Mouse (Mus musculus) forebrain, postnatal 0 days (tissue): ENCODE data around the gene Manba. TPM values are rescaled to one million over a fixed set of nuclear protein-coding genes. Genes with fewer than 3 reads are reported as not detected.

ENCODE experiments used
- ATAC-seq: fragments of 200-750 bp; cut with Nextera tagmentation; 2 replicates; pipeline ENCODE4 v1.8.0; 2017; ENCODE audit warnings: mild to moderate bottlenecking, moderate library complexity
- DNase-seq: peaks from one replicate; pipeline ENCODE4 v3.0.0-alpha.2; 2015
- H3K27ac ChIP-seq: fragments of 300-500 bp; sonication (generic); 2 replicates; pipeline ENCODE4 v1.5.1; 2014; ENCODE audit warnings: low read depth, mild to moderate bottlenecking, antibody characterized with exemption, low read length, moderate library complexity, mixed read lengths
- H3K27me3 ChIP-seq: fragments of 300-500 bp; sonication (generic); 2 replicates; pipeline ENCODE4 v1.6.1; 2014; ENCODE audit warnings: mild to moderate bottlenecking, low read length, mixed read lengths; ENCODE audit not compliant: insufficient read depth
- H3K36me3 ChIP-seq: fragments of 300-500 bp; sonication (generic); 2 replicates; pipeline ENCODE4 v1.6.1; 2014; ENCODE audit warnings: mild to moderate bottlenecking, moderate library complexity; ENCODE audit not compliant: insufficient read depth
- H3K4me1 ChIP-seq: fragments of 300-500 bp; sonication (generic); 2 replicates; pipeline ENCODE4 v1.6.1; 2014; ENCODE audit warnings: antibody characterized with exemption; ENCODE audit not compliant: insufficient read depth
- H3K4me2 ChIP-seq: fragments of 300-500 bp; sonication (generic); 2 replicates; pipeline ENCODE4 v1.6.1; 2014; ENCODE audit warnings: low read depth, mild to moderate bottlenecking, moderate library complexity
- H3K4me3 ChIP-seq: fragments of 300-500 bp; sonication (generic); 2 replicates; pipeline ENCODE4 v1.5.1; 2014; ENCODE audit warnings: low read depth, low read length, mixed read lengths
- H3K9ac ChIP-seq: fragments of 300-500 bp; sonication (generic); 2 replicates; pipeline ENCODE4 v1.6.1; 2014; ENCODE audit warnings: mild to moderate bottlenecking
- H3K9me3 ChIP-seq: fragments of 300-500 bp; sonication (generic); 2 replicates; pipeline ENCODE4 v1.6.1; 2016; ENCODE audit warnings: low read length
- CTCF ChIP-seq: sonication (generic); IDR thresholded peaks from 2 replicates; pipeline ENCODE4 v1.5.1; 2016; ENCODE audit warnings: antibody characterized with exemption, control low read depth, low read depth
- WGBS: fragments of 180-500 bp; shearing (Covaris S2); extraction: QIAGEN DNeasy Blood & Tissue Kit; methylation state at CpG from one replicate; pipeline ENCODE4 v1.1.7; 2014; 5-methylcytosine and 5-hydroxymethylcytosine counted together
- polyA plus RNA-seq: library from polyadenylated mRNA; unstranded; fragments of >200 nt; fragmentation: Nextera tagmentation; extraction: Ambion mirVana; gene quantifications from 2 replicates; pipeline ENCODE4 v1.2.1, GENCODE M21; 2015
- total RNA-seq: library from RNA; depleted of rRNA; stranded (reverse); fragments of >200 nt; gene quantifications from 2 replicates; pipeline ENCODE4 v1.2.3, GENCODE M21; 2014

Gene Manba
- total and polyA plus RNA-seq, 2 experiments from 2014 or later = 4.7 to 7.2 TPM

DNA sequence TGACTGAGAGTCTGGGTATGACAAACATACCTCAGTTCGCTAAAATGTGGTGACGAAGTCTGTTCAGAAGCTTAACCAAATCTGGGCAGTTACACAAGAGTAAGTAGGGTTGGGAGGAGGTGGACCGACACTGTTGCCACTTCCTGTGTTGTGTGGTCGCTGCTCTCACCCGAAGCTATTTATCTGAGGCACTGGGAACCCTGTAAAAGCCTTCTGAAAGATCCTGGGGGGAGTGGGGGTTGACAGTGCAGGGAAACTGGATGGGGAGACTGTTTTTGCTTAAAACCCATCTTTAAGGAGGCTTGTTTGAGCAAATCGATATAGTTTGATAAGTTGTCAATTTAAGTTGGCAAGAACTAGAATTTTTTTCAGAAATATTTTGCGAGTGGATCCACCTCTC is 45.2 kb upstream of the Manba start:
- Histone ChIP-seq H3K4me2 (peak overlapping the region; percentile 83), H3K9me3 (no peaks in the 10 kb centered on the region), H3K4me1 (peaks cover 5% of the 10 kb centered on the region), H3K27ac (no peak overlapping the region), H3K27me3 (no peaks in the 10 kb centered on the region), H3K9ac (peak overlapping the region; percentile 89), H3K4me3 (peak overlapping the region; percentile 98), H3K36me3 (no peaks in the 10 kb centered on the region)
- ATAC-seq = no peak
- WGBS = 15% methylated on average over 7 of the region's 7 CpGs
- TF ChIP-seq CTCF = no peak
- DNase-seq = peak; percentile 35

DNA sequence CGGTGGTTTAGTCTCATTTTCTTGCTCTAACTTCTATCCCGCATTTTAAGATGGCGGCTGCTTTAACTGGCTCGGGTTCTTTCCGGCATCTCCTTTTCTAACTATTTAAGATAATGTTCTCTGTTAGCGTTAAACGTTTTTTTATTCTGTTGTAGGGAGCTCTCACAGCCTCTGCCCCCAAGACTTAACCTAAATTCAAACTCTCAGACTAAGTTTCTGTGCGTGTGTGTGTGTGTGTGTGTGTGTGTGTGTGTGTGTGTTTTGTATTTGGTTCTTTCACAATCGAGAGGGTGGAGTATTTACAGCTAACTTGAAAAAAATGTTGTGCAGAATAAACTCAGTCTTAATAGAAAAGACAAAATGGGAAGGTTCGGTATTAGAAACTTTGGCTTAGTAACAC is 44.8 kb upstream of the Manba start:
- H3K36me3 ChIP-seq = no peaks in the 10 kb centered on the region
- H3K9ac ChIP-seq = peak overlapping the region; percentile 89; the same call in 1 of the 2 replicates
- 24% methylated on average over 10 of the region's 10 CpGs for WGBS
- no peak overlapping the region for H3K27ac ChIP-seq
- peaks cover 5% of the 10 kb centered on the region for H3K4me1 ChIP-seq
- no peak for TF ChIP-seq CTCF
- ATAC-seq (no peak), DNase-seq (no peak)
- H3K4me2 ChIP-seq = peak overlapping the region; percentile 83
- no peaks in the 10 kb centered on the region for H3K9me3 ChIP-seq
- peak overlapping the region; percentile 98 for H3K4me3 ChIP-seq
- no peaks in the 10 kb centered on the region for H3K27me3 ChIP-seq

DNA sequence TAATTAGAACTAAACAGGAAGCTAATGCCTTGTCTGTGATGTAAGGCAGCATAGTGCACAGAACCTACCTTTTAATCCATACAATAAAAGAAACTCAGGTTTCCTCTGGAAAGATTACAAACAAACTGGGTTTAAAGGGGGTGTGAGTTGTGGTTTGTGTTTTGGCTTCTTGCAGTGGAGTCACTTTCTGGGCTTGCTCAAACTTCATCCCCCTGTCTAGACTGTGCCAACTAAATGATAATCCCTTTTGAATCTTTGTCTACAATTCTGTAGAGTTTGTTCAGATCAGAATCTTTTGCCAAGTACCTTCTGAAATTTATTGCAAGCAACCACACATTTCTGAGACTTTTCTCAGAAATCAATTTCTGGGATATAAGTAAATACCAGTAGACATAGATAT is 40.5 kb upstream of the Manba start:
- Histone ChIP-seq H3K4me2 (no peak overlapping the region), H3K4me1 (peaks cover 5% of the 10 kb centered on the region), H3K4me3 (no peak overlapping the region), H3K36me3 (no peaks in the 10 kb centered on the region), H3K9ac (no peak overlapping the region), H3K27me3 (no peaks in the 10 kb centered on the region), H3K27ac (no peak overlapping the region), H3K9me3 (no peaks in the 10 kb centered on the region)
- no peak for ATAC-seq
- TF ChIP-seq CTCF = no peak
- DNase-seq = no peak

DNA sequence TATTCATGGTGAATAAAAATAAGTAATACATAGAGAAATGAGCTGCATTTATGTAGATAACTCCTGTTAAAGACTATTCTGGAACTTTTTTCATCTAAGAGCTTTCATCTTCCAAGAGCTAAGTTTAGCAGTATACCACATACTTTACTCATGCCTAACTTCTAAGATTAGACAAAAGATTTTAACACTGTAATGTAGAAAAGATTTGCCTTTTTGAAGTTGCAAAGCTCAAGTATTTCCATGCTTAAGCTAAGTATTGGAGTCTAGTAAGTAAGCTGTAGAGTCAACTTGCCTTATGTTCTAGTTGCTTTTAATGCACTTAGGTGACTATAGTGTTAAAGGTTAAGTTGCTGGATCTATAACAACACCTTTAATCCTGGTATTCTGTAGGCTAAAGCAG is 26.4 kb upstream of the Manba start:
- Histone ChIP-seq H3K4me3 (no peak overlapping the region), H3K9me3 (no peaks in the 10 kb centered on the region), H3K36me3 (peaks cover 14% of the 10 kb centered on the region), H3K4me1 (no peaks in the 10 kb centered on the region), H3K9ac (no peak overlapping the region), H3K4me2 (no peak overlapping the region), H3K27ac (no peak overlapping the region), H3K27me3 (no peaks in the 10 kb centered on the region)
- no peak for TF ChIP-seq CTCF
- DNase-seq (no peak), ATAC-seq (no peak)

DNA sequence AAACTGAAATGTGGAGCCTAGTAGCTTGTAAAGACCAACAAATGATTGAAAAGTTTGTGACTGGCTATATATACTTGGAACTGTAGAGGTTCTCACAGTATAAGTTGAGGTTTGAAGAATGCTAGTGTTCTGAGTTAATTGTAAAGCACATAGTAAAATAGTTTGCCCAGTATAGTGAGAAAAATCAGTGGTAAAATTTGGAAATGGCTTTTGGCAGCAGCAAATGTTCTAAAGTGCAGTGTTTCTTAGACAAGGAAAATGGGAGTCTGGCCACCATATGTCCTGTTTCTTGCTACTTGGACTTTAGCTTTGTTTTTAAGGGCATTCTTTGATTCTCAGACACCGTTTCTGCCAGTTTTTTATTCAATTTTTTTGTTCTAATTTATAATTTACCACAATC is 17.0 kb upstream of the Manba start:
- no peaks in the 10 kb centered on the region for H3K9me3 ChIP-seq
- no peak overlapping the region for H3K9ac ChIP-seq
- no peak overlapping the region for H3K4me2 ChIP-seq
- TF ChIP-seq CTCF = no peak
- H3K27ac ChIP-seq = no peak overlapping the region
- DNase-seq = no peak
- no peak for ATAC-seq
- 74% methylated on average over 1 of the region's 1 CpGs for WGBS
- H3K27me3 ChIP-seq = no peaks in the 10 kb centered on the region
- H3K36me3 ChIP-seq = peaks cover 11% of the 10 kb centered on the region
- no peaks in the 10 kb centered on the region for H3K4me1 ChIP-seq
- H3K4me3 ChIP-seq = no peak overlapping the region

DNA sequence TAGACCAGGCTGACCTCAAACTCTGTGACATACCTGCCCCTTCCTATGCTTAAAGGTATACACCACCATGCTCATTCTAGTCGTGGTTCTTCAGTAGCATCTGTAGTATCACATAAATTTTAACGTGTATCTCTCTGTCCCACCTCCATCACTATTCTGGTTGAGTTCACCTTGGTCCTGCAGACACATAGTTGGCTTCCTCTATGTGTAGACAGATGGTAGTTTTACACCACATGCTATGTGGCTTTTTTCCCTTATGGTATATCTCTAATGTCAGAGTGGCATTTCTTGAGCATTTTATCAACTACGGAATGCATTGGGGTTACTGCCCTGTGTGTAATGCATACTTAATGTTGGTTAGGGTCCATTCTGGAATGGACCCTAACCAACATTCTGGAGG is 16.3 kb upstream of the Manba start:
- Histone ChIP-seq H3K4me1 (no peaks in the 10 kb centered on the region), H3K27ac (no peak overlapping the region), H3K4me2 (no peak overlapping the region), H3K9me3 (no peaks in the 10 kb centered on the region), H3K4me3 (no peak overlapping the region), H3K9ac (no peak overlapping the region), H3K36me3 (peaks cover 11% of the 10 kb centered on the region), H3K27me3 (no peaks in the 10 kb centered on the region)
- no peak for DNase-seq
- peak; percentile 17; the same call in 1 of the 2 replicates for ATAC-seq
- WGBS = 52% methylated on average over 3 of the region's 3 CpGs
- no peak for TF ChIP-seq CTCF

DNA sequence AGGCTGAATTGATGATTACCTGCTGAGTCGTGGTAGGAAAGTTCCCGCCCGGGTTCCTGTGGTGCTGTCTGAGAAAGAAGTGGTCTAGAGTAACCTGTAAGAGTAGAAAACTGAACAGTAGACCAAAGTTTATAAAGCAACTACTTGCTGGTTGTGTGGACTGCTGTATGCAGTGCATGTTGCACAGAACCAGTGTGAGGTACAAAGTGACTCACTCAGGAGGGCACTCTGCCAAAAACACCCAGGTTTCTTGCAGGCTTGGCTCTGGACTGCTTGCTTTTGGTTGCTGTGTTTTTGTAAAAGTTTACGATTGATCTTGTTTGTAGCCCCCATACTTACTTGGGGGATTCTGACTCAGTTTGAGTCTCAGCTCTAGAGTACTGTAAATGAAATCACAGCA is 15.4 kb upstream of the Manba start:
- Histone ChIP-seq H3K9me3 (no peaks in the 10 kb centered on the region), H3K4me1 (no peaks in the 10 kb centered on the region), H3K27me3 (no peaks in the 10 kb centered on the region), H3K4me3 (no peak overlapping the region), H3K9ac (no peak overlapping the region), H3K36me3 (peaks cover 8% of the 10 kb centered on the region), H3K27ac (no peak overlapping the region), H3K4me2 (no peak overlapping the region)
- DNase-seq (peak; percentile 43), ATAC-seq (peak; percentile 69)
- TF ChIP-seq CTCF = no peak
- 32% methylated on average over 4 of the region's 4 CpGs for WGBS

DNA sequence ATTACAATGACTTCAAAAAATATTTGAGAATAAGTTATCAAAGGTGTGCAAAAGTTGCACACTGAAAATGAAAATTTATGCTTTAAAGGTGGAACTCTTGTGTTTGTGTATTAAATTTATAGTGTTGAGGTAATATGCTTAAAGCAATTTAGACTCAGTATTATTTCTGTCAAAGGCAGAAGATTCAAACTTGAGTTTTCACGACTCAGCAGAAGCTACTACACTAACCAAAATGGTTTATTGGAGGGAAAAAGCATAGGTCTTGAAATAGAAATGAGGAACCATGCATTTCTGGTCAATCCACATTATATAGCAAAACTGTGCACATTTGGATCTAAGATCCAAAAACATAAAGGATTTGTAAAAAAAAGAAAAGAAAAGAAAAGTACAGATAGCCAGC is 14.6 kb upstream of the Manba start:
- 84% methylated on average over 1 of the region's 1 CpGs for WGBS
- ATAC-seq = no peak

More for the DNA sequence above, 14.6 kb upstream of the Manba start:
- Histone ChIP-seq H3K27ac (no peak overlapping the region), H3K9ac (no peak overlapping the region), H3K4me1 (no peaks in the 10 kb centered on the region), H3K4me2 (no peak overlapping the region), H3K27me3 (no peaks in the 10 kb centered on the region), H3K9me3 (no peaks in the 10 kb centered on the region), H3K36me3 (peaks cover 8% of the 10 kb centered on the region), H3K4me3 (no peak overlapping the region)
- DNase-seq = no peak
- no peak for TF ChIP-seq CTCF
